Mouse (Mus musculus) intestine, postnatal 0 days (tissue): ENCODE results near the gene Slc6a20b. TPM values are rescaled to one million over a fixed set of nuclear protein-coding genes. Genes with fewer than 3 reads are reported as not detected.

ENCODE experiments used
- ATAC-seq: fragments of 200-750 bp; cut with Nextera tagmentation; 2 replicates; pipeline ENCODE4 v1.8.0; 2017; ENCODE audit warnings: mild to moderate bottlenecking, moderate TSS enrichment, moderate library complexity
- H3K27ac ChIP-seq: fragments of 300-500 bp; sonication (generic); 2 replicates; pipeline ENCODE4 v1.5.1; 2014; ENCODE audit warnings: mild to moderate bottlenecking, low read depth, low read length, moderate library complexity
- H3K27me3 ChIP-seq: fragments of 300-500 bp; sonication (generic); replicated peaks from 2 replicates; pipeline ENCODE4 v1.6.1; 2014; ENCODE audit warnings: low read length, mixed read lengths; ENCODE audit not compliant: control insufficient read depth, insufficient read depth
- H3K36me3 ChIP-seq: fragments of 300-500 bp; sonication (generic); 2 replicates; pipeline ENCODE4 v1.6.1; 2014; ENCODE audit warnings: mild to moderate bottlenecking, moderate library complexity; ENCODE audit not compliant: control insufficient read depth, insufficient read depth
- H3K4me1 ChIP-seq: fragments of 300-500 bp; sonication (generic); replicated peaks from 2 replicates; pipeline ENCODE4 v1.6.1; 2014; ENCODE audit warnings: antibody characterized with exemption, low read length, mixed read lengths; ENCODE audit not compliant: control insufficient read depth, insufficient read depth
- H3K4me2 ChIP-seq: fragments of 300-500 bp; sonication (generic); replicated peaks from 2 replicates; pipeline ENCODE4 v1.6.1; 2014; ENCODE audit warnings: low read depth, mild to moderate bottlenecking, moderate library complexity
- H3K4me3 ChIP-seq: fragments of 300-500 bp; sonication (generic); 2 replicates; pipeline ENCODE4 v1.5.1; 2014; ENCODE audit warnings: low read depth, low read length
- H3K9ac ChIP-seq: fragments of 300-500 bp; sonication (generic); 2 replicates; pipeline ENCODE4 v1.6.1; 2014; ENCODE audit warnings: mild to moderate bottlenecking, low read depth, low read length
- H3K9me3 ChIP-seq: fragments of 300-500 bp; sonication (generic); 2 replicates; pipeline ENCODE4 v1.6.1; 2016; ENCODE audit warnings: mixed run types; ENCODE audit not compliant: control insufficient read depth
- CTCF ChIP-seq: sonication (generic); IDR thresholded peaks from 2 replicates; pipeline ENCODE4 v1.5.1; 2016; ENCODE audit warnings: low read depth, mild to moderate bottlenecking, control low read depth, antibody characterized with exemption, moderate library complexity
- WGBS: fragments of 180-500 bp; shearing (Covaris S2); extraction: QIAGEN DNeasy Blood & Tissue Kit; methylation state at CpG from one replicate; pipeline ENCODE4 v1.1.7; 2014; 5-methylcytosine and 5-hydroxymethylcytosine counted together
- polyA plus RNA-seq: library from polyadenylated mRNA; unstranded; fragments of >200 nt; fragmentation: Nextera tagmentation; extraction: Ambion mirVana; gene quantifications from 2 replicates; pipeline ENCODE4 v1.2.1, GENCODE M21; 2015

Gene Slc6a20b
- polyA plus RNA-seq, 1 experiment from 2014 or later: 0.17 TPM

- ATAC-seq: no peak
- Histone ChIP-seq H3K4me3 (no peak overlapping the region), H3K36me3 (0 out of 2 replicates have a peak, but pooled peaks cover 3% of the 10 kb centered on the region), H3K4me1 (no peaks in the 10 kb centered on the region), H3K9ac (no peak overlapping the region), H3K27me3 (no peaks in the 10 kb centered on the region), H3K27ac (no peak overlapping the region), H3K9me3 (no peaks in the 10 kb centered on the region), H3K4me2 (no peak overlapping the region)
- WGBS: 81% methylated on average over 1 of the region's 1 CpGs
- no peak for TF ChIP-seq CTCF
These were observed 30.8 kb downstream of the Slc6a20b start for GRCm38 (mm10) chr9:123601529-123601928.

GRCm38 (mm10) chr9:123597376-123597775 is 35.0 kb downstream of the Slc6a20b start:
- H3K27ac ChIP-seq: no peak overlapping the region
- no peak for TF ChIP-seq CTCF
- H3K4me1 ChIP-seq: no peaks in the 10 kb centered on the region
- H3K9me3 ChIP-seq: no peaks in the 10 kb centered on the region
- WGBS: 94% methylated on average over 2 of the region's 2 CpGs
- no peak overlapping the region for H3K9ac ChIP-seq
- no peak for ATAC-seq
- H3K36me3 ChIP-seq: peaks cover 7% of the 10 kb centered on the region
- no peak overlapping the region for H3K4me3 ChIP-seq
- H3K27me3 ChIP-seq: no peaks in the 10 kb centered on the region
- no peak overlapping the region for H3K4me2 ChIP-seq

- WGBS: 89% methylated on average over 2 of the region's 2 CpGs
- Histone ChIP-seq H3K4me1 (no peaks in the 10 kb centered on the region), H3K27ac (no peak overlapping the region), H3K4me3 (no peak overlapping the region), H3K27me3 (no peaks in the 10 kb centered on the region), H3K36me3 (peaks cover 7% of the 10 kb centered on the region), H3K9me3 (no peaks in the 10 kb centered on the region), H3K4me2 (no peak overlapping the region), H3K9ac (no peak overlapping the region)
- 0 out of 2 replicates have a peak, but pooled peaks have one; percentile 9 for ATAC-seq
- no peak for TF ChIP-seq CTCF
These were observed 35.5 kb downstream of the Slc6a20b start for GRCm38 (mm10) chr9:123596910-123597309.

GRCm38 (mm10) chr9:123595194-123595593 is 37.2 kb downstream of the Slc6a20b start:
- Histone ChIP-seq H3K9me3 (no peaks in the 10 kb centered on the region), H3K36me3 (peaks cover 13% of the 10 kb centered on the region), H3K4me2 (no peak overlapping the region), H3K27me3 (no peaks in the 10 kb centered on the region), H3K27ac (no peak overlapping the region), H3K4me3 (no peak overlapping the region), H3K9ac (no peak overlapping the region), H3K4me1 (no peaks in the 10 kb centered on the region)
- WGBS: 87% methylated on average over 4 of the region's 4 CpGs
- no peak for TF ChIP-seq CTCF
- no peak for ATAC-seq

DNA sequence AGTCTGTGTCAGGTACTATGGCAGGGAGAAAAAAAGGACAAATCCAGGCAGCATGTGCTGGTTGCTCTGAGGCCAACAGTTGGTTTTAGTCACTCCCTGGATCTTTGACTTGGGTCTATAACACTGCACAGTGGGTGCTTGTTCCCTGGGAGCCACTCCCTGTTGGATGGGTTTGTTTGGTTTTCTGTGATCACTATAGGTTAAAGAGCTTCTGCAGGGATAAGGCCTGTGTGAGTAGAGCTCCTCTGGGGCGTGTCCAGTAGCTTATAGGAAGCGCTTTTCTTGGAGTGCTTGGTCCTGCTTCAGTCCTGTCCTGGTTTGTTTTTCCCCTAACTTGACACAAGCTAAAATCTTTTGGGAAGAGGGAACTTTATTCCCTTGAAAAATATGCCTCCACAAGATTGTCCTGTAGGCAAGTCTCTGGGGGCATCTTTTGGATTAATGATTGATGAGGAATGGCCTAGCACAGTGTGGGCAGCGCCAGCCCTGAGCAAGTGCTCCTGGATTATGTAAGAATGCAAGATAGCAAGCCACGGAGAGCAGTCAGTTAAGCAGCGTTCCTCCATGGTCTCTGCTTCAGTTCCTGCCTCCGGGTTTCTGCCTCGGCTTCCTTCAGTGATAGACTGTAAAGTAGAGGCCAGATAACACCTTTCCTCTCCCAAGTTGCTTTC is 43.0 kb downstream of the Slc6a20b start:
- WGBS: 41% methylated on average over 7 of the region's 7 CpGs
- H3K9me3 ChIP-seq: no peaks in the 10 kb centered on the region
- H3K36me3 ChIP-seq: peaks cover 47% of the 10 kb centered on the region
- no peak overlapping the region for H3K27ac ChIP-seq
- no peak overlapping the region for H3K9ac ChIP-seq
- no peak overlapping the region for H3K4me3 ChIP-seq
- H3K27me3 ChIP-seq: no peaks in the 10 kb centered on the region
- H3K4me2 ChIP-seq: no peak overlapping the region
- no peak for TF ChIP-seq CTCF
- H3K4me1 ChIP-seq: no peaks in the 10 kb centered on the region
- ATAC-seq: peak; percentile 86

- no peaks in the 10 kb centered on the region for H3K27me3 ChIP-seq
- no peaks in the 10 kb centered on the region for H3K4me1 ChIP-seq
- WGBS: 58% methylated on average over 10 of the region's 10 CpGs
- H3K4me2 ChIP-seq: no peak overlapping the region
- H3K9me3 ChIP-seq: no peaks in the 10 kb centered on the region
- H3K27ac ChIP-seq: no peak overlapping the region
- H3K36me3 ChIP-seq: peaks cover 31% of the 10 kb centered on the region
- H3K4me3 ChIP-seq: no peak overlapping the region
- no peak overlapping the region for H3K9ac ChIP-seq
- ATAC-seq: no peak
- no peak for TF ChIP-seq CTCF
These were observed 54.8 kb downstream of the Slc6a20b start for GRCm38 (mm10) chr9:123577360-123578192.
